ENCODE assay signal across 7 mouse cellular contexts in genomic region chr13:43530129-43530831, GRCm38 (mm10). TPM values are rescaled to one million over a fixed set of nuclear protein-coding genes. Genes with fewer than 3 reads are reported as not detected.
DNase-seq lines count a peak whose midpoint lies in the region; ATAC-seq lines count a peak whose summit lies in the region.

No protein-coding gene starts in this region.

- H3K9me3 ChIP-seq in midbrain, embryonic 10.5 days (replicated peaks), result peaks cover 7% of the 10 kb centered on the region

- peak overlapping the region; percentile 85 for H3K27ac ChIP-seq in midbrain, embryonic 10.5 days (replicated peaks)

- peaks cover 37% of the 10 kb centered on the region for H3K4me1 ChIP-seq in midbrain, embryonic 10.5 days

- H3K36me3 ChIP-seq in midbrain, embryonic 10.5 days, result no peaks in the 10 kb centered on the region

- ATAC-seq in CD4-positive, CD25-positive, alpha-beta regulatory T cell, adult 4 months, result no peak

- WGBS in midbrain, embryonic 10.5 days, result 74% methylated on average over 14 of the region's 14 CpGs

- DNase-seq in brain, adult 2 months (ENCODE audit: low read depth, low spot score), result peak; percentile 84
- peak; percentile 8 for DNase-seq in embryo, embryonic 10 days (ENCODE audit: low spot score)
- DNase-seq in heart, postnatal 4 days, result peak; percentile 29
- DNase-seq in midbrain, embryonic 10.5 days (ENCODE audit: low spot score), result no peak
- no peak for DNase-seq in spleen, postnatal 14 days (ENCODE audit: low spot score in 2 of 2)
- no peak for DNase-seq in cerebellum, adult 18-20 months

- H3K4me3 ChIP-seq in midbrain, embryonic 10.5 days, result no peak overlapping the region

- H3K27me3 ChIP-seq in midbrain, embryonic 10.5 days (ENCODE audit: low read depth, poor library complexity, severe bottlenecking), result peaks cover 5% of the 10 kb centered on the region; the same call in 1 of the 2 replicates

RNA-seq across cellular contexts. Expression of gene Mcur1, which starts 29.7 kb away (rescaled TPM):
- total RNA-seq in heart, postnatal 4 days (2021), result 10 to 100 TPM; 34.6 to 36.9 TPM
- polyA plus RNA-seq in midbrain, embryonic 10.5 days (2016; fragmentation: Nextera tagmentation; extraction: Ambion mirVana), result 8.1 and 10.4 TPM in 2 replicates
- polyA plus RNA-seq in CD4-positive, CD25-positive, alpha-beta regulatory T cell, adult 4 months (2017; shearing (Covaris generic)), result 10 to 100 TPM; 15.1 to 17.6 TPM

RNA-seq across cellular contexts. Expression of gene Ranbp9, which starts 49.2 kb away (rescaled TPM):
- total RNA-seq in heart, postnatal 4 days (2021), result 10 to 100 TPM; 47.0 to 50.2 TPM
- polyA plus RNA-seq in midbrain, embryonic 10.5 days (2016; fragmentation: Nextera tagmentation; extraction: Ambion mirVana), result 7.7 and 9.3 TPM in 2 replicates
- 10 to 100 TPM; 28.3 to 45.2 TPM for polyA plus RNA-seq in CD4-positive, CD25-positive, alpha-beta regulatory T cell, adult 4 months (2017; shearing (Covaris generic))

Comparison
In these comparisons a context has a peak if more than half of its experiments do, and no peak if none do; other contexts are left out.
1. DNase-seq: peak in brain, adult 2 months (single experiment), embryo, embryonic 10 days (single experiment) and heart, postnatal 4 days (single experiment); none in midbrain, embryonic 10.5 days (single experiment), spleen, postnatal 14 days (0 of 2) and cerebellum, adult 18-20 months (0 of 2).